Mouse (Mus musculus) G1E (cell line): ENCODE measurements at regions not wholly inside any gene's neighbourhood (a gene's known extent, or its start where the extent isn't known, plus 50 kb on each side); places are given as distances from the start of the nearest gene placed in this dataset.

Source experiments
- ATAC-seq: 2 replicates; pipeline ENCODE4 v1.8.0; 2016; ENCODE audit warnings: mild to moderate bottlenecking; ENCODE audit not compliant: insufficient number of reproducible peaks, poor library complexity, low FRiP score, severe bottlenecking; ENCODE audit errors: extremely low read depth
- DNase-seq: peaks from one replicate; pipeline ENCODE4 v3.0.0; 2012; ENCODE audit warnings: low spot score
- H3K27me3 ChIP-seq: 2 replicates; pipeline ENCODE4 v1.6.1; 2012; ENCODE audit warnings: mild to moderate bottlenecking, low read length, inconsistent platforms; ENCODE audit not compliant: insufficient read depth
- H3K36me3 ChIP-seq: replicated peaks from 2 replicates; pipeline ENCODE3; 2012; ENCODE audit warnings: mild to moderate bottlenecking, inconsistent platforms
- H3K4me1 ChIP-seq: 2 replicates; pipeline ENCODE4 v1.6.1; 2012; ENCODE audit warnings: low read depth, low read length, inconsistent platforms, mixed read lengths; ENCODE audit not compliant: insufficient read depth
- H3K4me3 ChIP-seq: 2 replicates; pipeline ENCODE4 v1.5.1; 2012; ENCODE audit warnings: low read depth, mild to moderate bottlenecking, inconsistent platforms, low read length, moderate library complexity, mixed read lengths
- H3K9me3 ChIP-seq: replicated peaks from 2 replicates; pipeline ENCODE4 v1.6.1; 2012; ENCODE audit warnings: inconsistent platforms
- CTCF ChIP-seq: IDR thresholded peaks from 2 replicates; pipeline ENCODE4 v1.5.1; 2012; ENCODE audit warnings: low read depth, low read length, inconsistent platforms, mixed read lengths
- GATA1 ChIP-seq: IDR thresholded peaks from 2 replicates; pipeline ENCODE4 v1.6.1; 2012; ENCODE audit warnings: borderline replicate concordance, low read length, inconsistent platforms, mixed read lengths
- GATA2 ChIP-seq: IDR thresholded peaks from 2 replicates; pipeline ENCODE4 v1.6.1; 2012; ENCODE audit warnings: low read depth, low read length, inconsistent platforms, borderline replicate concordance
- POLR2AphosphoS5 ChIP-seq: IDR thresholded peaks from 2 replicates; pipeline ENCODE4 v1.6.1; 2012; ENCODE audit warnings: low read depth, low read length, inconsistent platforms; ENCODE audit not compliant: insufficient replicate concordance
- TAL1 ChIP-seq: conservative IDR thresholded peaks from 2 replicates; pipeline ENCODE4 v1.6.1; 2012; ENCODE audit warnings: low read depth, low read length, inconsistent platforms, mixed read lengths

GRCm38 (mm10) chr16:29950136-29950535 is 114.0 kb upstream of the Hes1 start:
- no peak for DNase-seq
- H3K9me3 ChIP-seq, result no peaks in the 10 kb centered on the region; the same call in 1 of the 2 replicates
- peaks cover 54% of the 10 kb centered on the region for H3K27me3 ChIP-seq
- no peak overlapping the region for H3K4me3 ChIP-seq
- peaks cover 33% of the 10 kb centered on the region for H3K4me1 ChIP-seq
- TF ChIP-seq GATA1 (no peak), CTCF (no peak)
- no peaks in the 10 kb centered on the region for H3K36me3 ChIP-seq
- ATAC-seq, result no peak

GRCm38 (mm10) chr16:29950791-29951190 is 113.4 kb upstream of the Hes1 start:
- no peak for DNase-seq
- ATAC-seq, result no peak
- H3K36me3 ChIP-seq, result no peaks in the 10 kb centered on the region
- peaks cover 26% of the 10 kb centered on the region for H3K4me1 ChIP-seq
- no peak overlapping the region for H3K4me3 ChIP-seq
- TF ChIP-seq TAL1 (no peak), GATA1 (no peak), POLR2AphosphoS5 (no peak), CTCF (no peak), GATA2 (no peak)
- H3K27me3 ChIP-seq, result peaks cover 54% of the 10 kb centered on the region
- no peaks in the 10 kb centered on the region; the same call in 1 of the 2 replicates for H3K9me3 ChIP-seq

GRCm38 (mm10) chr16:29954700-29955099 is 109.5 kb upstream of the Hes1 start:
- Histone ChIP-seq H3K4me3 (no peak overlapping the region), H3K9me3 (no peaks in the 10 kb centered on the region; the same call in 1 of the 2 replicates), H3K36me3 (no peaks in the 10 kb centered on the region), H3K4me1 (peaks cover 7% of the 10 kb centered on the region), H3K27me3 (peaks cover 44% of the 10 kb centered on the region)
- TF ChIP-seq TAL1 (no peak), GATA1 (no peak), CTCF (no peak), POLR2AphosphoS5 (no peak), GATA2 (no peak)
- ATAC-seq (no peak), DNase-seq (no peak)

DNA sequence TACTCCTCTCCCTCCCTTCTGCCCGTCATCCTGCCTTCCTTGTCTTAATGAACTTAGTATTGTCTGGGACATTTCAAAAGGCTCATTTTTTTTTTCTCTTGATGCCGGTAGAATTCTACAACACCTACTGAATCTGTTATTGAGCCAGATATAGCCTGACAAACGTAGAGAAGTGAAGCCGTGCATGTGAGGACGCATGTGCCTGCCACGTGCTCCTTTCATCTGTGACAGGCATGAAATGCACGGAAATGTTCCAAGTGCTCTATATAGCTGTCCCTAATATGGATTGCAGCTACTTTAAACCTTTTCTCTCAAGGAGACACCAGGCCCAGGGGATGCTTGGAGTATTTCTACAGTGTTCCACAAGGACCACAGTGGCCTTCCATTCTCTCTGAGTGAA is 107.3 kb upstream of the Hes1 start:
- no peak for DNase-seq
- TF ChIP-seq POLR2AphosphoS5, result no peak
- no peak for TF ChIP-seq GATA2
- TF ChIP-seq GATA1, result no peak
- TF ChIP-seq TAL1, result no peak
- TF ChIP-seq CTCF, result no peak
- Histone ChIP-seq H3K4me1 (peaks cover 2% of the 10 kb centered on the region; the same call in 1 of the 2 replicates), H3K4me3 (no peak overlapping the region), H3K9me3 (no peaks in the 10 kb centered on the region), H3K27me3 (peaks cover 35% of the 10 kb centered on the region), H3K36me3 (no peaks in the 10 kb centered on the region)
- no peak for ATAC-seq

GRCm38 (mm10) chr16:29959939-29960637 is 104.1 kb upstream of the Hes1 start:
- DNase-seq, result no peak
- no peak for ATAC-seq
- TF ChIP-seq CTCF (no peak), GATA2 (no peak), GATA1 (no peak), POLR2AphosphoS5 (no peak), TAL1 (no peak)

GRCm38 (mm10) chr16:29963284-29963683 is 100.9 kb upstream of the Hes1 start:
- Histone ChIP-seq H3K4me1 (no peaks in the 10 kb centered on the region), H3K9me3 (peaks cover 3% of the 10 kb centered on the region; the same call in 1 of the 2 replicates), H3K36me3 (no peaks in the 10 kb centered on the region), H3K4me3 (no peak overlapping the region), H3K27me3 (peaks cover 40% of the 10 kb centered on the region)
- TF ChIP-seq CTCF (no peak), TAL1 (no peak)
- no peak for DNase-seq
- ATAC-seq, result no peak

More at GRCm38 (mm10) chr16:29959939-29960637, 104.1 kb upstream of the Hes1 start:
- H3K9me3 ChIP-seq, result peaks cover 3% of the 10 kb centered on the region; the same call in 1 of the 2 replicates
- H3K4me1 ChIP-seq, result peaks cover 2% of the 10 kb centered on the region; the same call in 1 of the 2 replicates
- H3K4me3 ChIP-seq, result no peak overlapping the region
- no peaks in the 10 kb centered on the region for H3K36me3 ChIP-seq
- H3K27me3 ChIP-seq, result peaks cover 27% of the 10 kb centered on the region

GRCm38 (mm10) chr16:29964563-29964962 is 99.6 kb upstream of the Hes1 start:
- no peak for TF ChIP-seq GATA2
- TF ChIP-seq GATA1, result no peak
- TF ChIP-seq CTCF, result no peak
- no peak for TF ChIP-seq TAL1
- no peak for TF ChIP-seq POLR2AphosphoS5
- no peaks in the 10 kb centered on the region for H3K4me1 ChIP-seq
- DNase-seq, result no peak
- H3K27me3 ChIP-seq, result peaks cover 45% of the 10 kb centered on the region
- H3K9me3 ChIP-seq, result peaks cover 3% of the 10 kb centered on the region; the same call in 1 of the 2 replicates
- H3K4me3 ChIP-seq, result no peak overlapping the region
- no peak for ATAC-seq
- H3K36me3 ChIP-seq, result no peaks in the 10 kb centered on the region
